Mouse (Mus musculus) ES-E14 (cell line): ENCODE results near the gene Urah.

Experiments
- ZC3H11A ChIP-seq: IDR thresholded peaks from 2 replicates; pipeline ENCODE4 v1.6.1; 2012; ENCODE audit warnings: low read depth, mild to moderate bottlenecking, inconsistent platforms, low read length, borderline replicate concordance
- ZNF384 ChIP-seq: IDR thresholded peaks from 2 replicates; pipeline ENCODE4 v1.6.1; 2012; ENCODE audit warnings: low read depth, low read length, inconsistent platforms

- TF ChIP-seq ZC3H11A (no peak), ZNF384 (no peak)
Observed at GRCm38 (mm10) chr7:140802629-140803028, 32.2 kb upstream of the Urah start.
